Mouse (Mus musculus) forebrain, embryonic 16.5 days (tissue): Measurements from ENCODE around the gene Lingo1. TPM values are rescaled to one million over a fixed set of nuclear protein-coding genes. Genes with fewer than 3 reads are reported as not detected.

Experiments
- ATAC-seq: fragments of 200-750 bp; cut with Nextera tagmentation; 2 replicates; pipeline ENCODE4 v1.8.0; 2017; ENCODE audit warnings: mild to moderate bottlenecking, moderate library complexity
- H3K27ac ChIP-seq: fragments of 300-500 bp; sonication (generic); 2 replicates; pipeline ENCODE4 v1.5.1; 2014; ENCODE audit warnings: low read length, control low read depth
- H3K27me3 ChIP-seq: fragments of 300-500 bp; sonication (generic); replicated peaks from 2 replicates; pipeline ENCODE4 v1.6.1; 2014; ENCODE audit warnings: low read length; ENCODE audit not compliant: control insufficient read depth, insufficient read depth
- H3K36me3 ChIP-seq: fragments of 300-500 bp; sonication (generic); 2 replicates; pipeline ENCODE4 v1.6.1; 2014; ENCODE audit not compliant: control insufficient read depth, insufficient read depth
- H3K4me1 ChIP-seq: fragments of 300-500 bp; sonication (generic); replicated peaks from 2 replicates; pipeline ENCODE4 v1.6.1; 2014; ENCODE audit warnings: low read length; ENCODE audit not compliant: control insufficient read depth, insufficient read depth
- H3K4me2 ChIP-seq: fragments of 300-500 bp; sonication (generic); 2 replicates; pipeline ENCODE4 v1.6.1; 2014; ENCODE audit warnings: mild to moderate bottlenecking, low read length, control low read depth
- H3K4me3 ChIP-seq: fragments of 300-500 bp; sonication (generic); replicated peaks from 2 replicates; pipeline ENCODE4 v1.5.1; 2014; ENCODE audit warnings: mild to moderate bottlenecking, low read length, control low read depth
- H3K9ac ChIP-seq: fragments of 300-500 bp; sonication (generic); replicated peaks from 2 replicates; pipeline ENCODE4 v1.6.1; 2014; ENCODE audit warnings: low read depth, low read length, control low read depth
- H3K9me3 ChIP-seq: fragments of 300-500 bp; sonication (generic); 2 replicates; pipeline ENCODE4 v1.6.1; 2016; ENCODE audit warnings: low read length; ENCODE audit not compliant: control insufficient read depth
- WGBS: fragments of 180-500 bp; shearing (Covaris S2); extraction: QIAGEN DNeasy Blood & Tissue Kit; methylation state at CpG from one replicate; pipeline ENCODE4 v1.1.7; 2014; 5-methylcytosine and 5-hydroxymethylcytosine counted together
- polyA plus RNA-seq: library from polyadenylated mRNA; unstranded; fragments of >200 nt; fragmentation: Nextera tagmentation; extraction: Ambion mirVana; gene quantifications from 2 replicates; pipeline ENCODE4 v1.2.1, GENCODE M21; 2015

The Lingo1 gene
- polyA plus RNA-seq, 1 experiment from 2014 or later = 45.0 TPM

- Histone ChIP-seq H3K9ac (no peak overlapping the region), H3K27me3 (peaks cover 40% of the 10 kb centered on the region), H3K9me3 (no peaks in the 10 kb centered on the region), H3K4me3 (no peak overlapping the region), H3K4me2 (no peak overlapping the region), H3K36me3 (no peaks in the 10 kb centered on the region), H3K27ac (no peak overlapping the region), H3K4me1 (peaks cover 25% of the 10 kb centered on the region)
- peak; percentile 84 for ATAC-seq
- 41% methylated on average over 5 of the region's 5 CpGs for WGBS
These were observed 57.0 kb downstream of the Lingo1 start for GRCm38 (mm10) chr9:56739181-56739737.

- Histone ChIP-seq H3K9me3 (no peaks in the 10 kb centered on the region), H3K36me3 (no peaks in the 10 kb centered on the region), H3K4me2 (peak overlapping the region; percentile 30), H3K9ac (no peak overlapping the region), H3K27me3 (peaks cover 40% of the 10 kb centered on the region), H3K27ac (peak overlapping the region; percentile 74), H3K4me1 (peaks cover 24% of the 10 kb centered on the region), H3K4me3 (no peak overlapping the region)
- ATAC-seq = peak; percentile 88
- WGBS = 20% methylated on average over 9 of the region's 9 CpGs
These were observed 57.8 kb downstream of the Lingo1 start for GRCm38 (mm10) chr9:56738261-56739171.

GRCm38 (mm10) chr9:56734398-56734797, 61.9 kb downstream of the Lingo1 start:
- WGBS = 79% methylated on average over 6 of the region's 6 CpGs
- Histone ChIP-seq H3K36me3 (no peaks in the 10 kb centered on the region), H3K4me1 (peaks cover 17% of the 10 kb centered on the region), H3K9me3 (no peaks in the 10 kb centered on the region), H3K27ac (no peak overlapping the region), H3K27me3 (peaks cover 23% of the 10 kb centered on the region), H3K4me3 (no peak overlapping the region), H3K9ac (no peak overlapping the region), H3K4me2 (no peak overlapping the region)
- ATAC-seq = no peak

GRCm38 (mm10) chr9:56730997-56731396, 65.3 kb downstream of the Lingo1 start:
- no peaks in the 10 kb centered on the region for H3K9me3 ChIP-seq
- 59% methylated on average over 2 of the region's 2 CpGs for WGBS
- H3K27me3 ChIP-seq = peaks cover 23% of the 10 kb centered on the region
- H3K36me3 ChIP-seq = no peaks in the 10 kb centered on the region
- no peak overlapping the region for H3K4me3 ChIP-seq
- H3K9ac ChIP-seq = no peak overlapping the region
- H3K27ac ChIP-seq = no peak overlapping the region
- H3K4me1 ChIP-seq = peaks cover 10% of the 10 kb centered on the region
- H3K4me2 ChIP-seq = no peak overlapping the region
- ATAC-seq = no peak

GRCm38 (mm10) chr9:56729145-56729544, 67.1 kb downstream of the Lingo1 start:
- Histone ChIP-seq H3K27me3 (peaks cover 15% of the 10 kb centered on the region), H3K27ac (no peak overlapping the region), H3K4me3 (no peak overlapping the region), H3K4me2 (no peak overlapping the region), H3K4me1 (peaks cover 10% of the 10 kb centered on the region), H3K36me3 (no peaks in the 10 kb centered on the region), H3K9me3 (no peaks in the 10 kb centered on the region), H3K9ac (no peak overlapping the region)
- ATAC-seq = no peak
- whole genome bisulfite sequencing = 53% methylated on average over 2 of the region's 2 CpGs

- no peak overlapping the region for H3K4me3 ChIP-seq
- peaks cover 12% of the 10 kb centered on the region for H3K27me3 ChIP-seq
- peaks cover 10% of the 10 kb centered on the region for H3K4me1 ChIP-seq
- H3K9ac ChIP-seq = no peak overlapping the region
- no peak overlapping the region for H3K4me2 ChIP-seq
- H3K27ac ChIP-seq = no peak overlapping the region
- no peaks in the 10 kb centered on the region for H3K9me3 ChIP-seq
- ATAC-seq = peak; percentile 57
- 15% methylated on average over 15 of the region's 15 CpGs for WGBS
- H3K36me3 ChIP-seq = no peaks in the 10 kb centered on the region
These were observed 68.3 kb downstream of the Lingo1 start for GRCm38 (mm10) chr9:56727703-56728684.

GRCm38 (mm10) chr9:56725814-56726213, 70.5 kb downstream of the Lingo1 start:
- 29% methylated on average over 2 of the region's 2 CpGs for WGBS
- H3K27me3 ChIP-seq = no peaks in the 10 kb centered on the region; the same call in none of the 2 replicates
- H3K4me1 ChIP-seq = peaks cover 14% of the 10 kb centered on the region
- H3K4me3 ChIP-seq = no peak overlapping the region
- no peaks in the 10 kb centered on the region for H3K9me3 ChIP-seq
- no peak for ATAC-seq
- no peak overlapping the region for H3K27ac ChIP-seq
- no peak overlapping the region for H3K9ac ChIP-seq
- H3K36me3 ChIP-seq = no peaks in the 10 kb centered on the region
- no peak overlapping the region for H3K4me2 ChIP-seq

GRCm38 (mm10) chr9:56722089-56722825, 74.0 kb downstream of the Lingo1 start:
- 0 out of 2 replicates have a peak, but pooled peaks have one; percentile 49 for ATAC-seq
- Histone ChIP-seq H3K4me3 (no peak overlapping the region), H3K9ac (no peak overlapping the region), H3K36me3 (no peaks in the 10 kb centered on the region), H3K4me2 (no peak overlapping the region), H3K27me3 (no peaks in the 10 kb centered on the region; the same call in 1 of the 2 replicates), H3K9me3 (no peaks in the 10 kb centered on the region), H3K27ac (no peak overlapping the region), H3K4me1 (peaks cover 4% of the 10 kb centered on the region; the same call in 1 of the 2 replicates)
- WGBS = 67% methylated on average over 11 of the region's 11 CpGs
